Mouse (Mus musculus) heart, embryonic 11.5 days (tissue): ENCODE data around the gene Rbm19. TPM values are rescaled to one million over a fixed set of nuclear protein-coding genes. Genes with fewer than 3 reads are reported as not detected.

Source experiments
- ATAC-seq: fragments of 200-750 bp; cut with Nextera tagmentation; replicated peaks from 2 replicates; pipeline ENCODE4 v1.8.0; 2017; ENCODE audit warnings: moderate library complexity; ENCODE audit not compliant: insufficient number of reproducible peaks, low FRiP score, low TSS enrichment
- H3K27ac ChIP-seq: fragments of 300-500 bp; sonication (generic); 2 replicates; pipeline ENCODE4 v1.5.1; 2014; ENCODE audit warnings: mild to moderate bottlenecking, low read depth, low read length
- H3K27me3 ChIP-seq: fragments of 300-500 bp; sonication (generic); 2 replicates; pipeline ENCODE4 v1.6.1; 2014; ENCODE audit warnings: mild to moderate bottlenecking, low read length, mixed read lengths; ENCODE audit not compliant: control insufficient read depth, insufficient read depth
- H3K36me3 ChIP-seq: fragments of 300-500 bp; sonication (generic); 2 replicates; pipeline ENCODE4 v1.6.1; 2014; ENCODE audit warnings: mild to moderate bottlenecking, low read length, moderate library complexity, mixed read lengths; ENCODE audit not compliant: control insufficient read depth, insufficient read depth
- H3K4me1 ChIP-seq: fragments of 300-500 bp; sonication (generic); 2 replicates; pipeline ENCODE4 v1.6.1; 2014; ENCODE audit warnings: low read length; ENCODE audit not compliant: control insufficient read depth, insufficient read depth
- H3K4me2 ChIP-seq: fragments of 300-500 bp; sonication (generic); 2 replicates; pipeline ENCODE4 v1.6.1; 2014; ENCODE audit warnings: mild to moderate bottlenecking, moderate library complexity
- H3K4me3 ChIP-seq: fragments of 300-500 bp; sonication (generic); 2 replicates; pipeline ENCODE4 v1.5.1; 2014; ENCODE audit warnings: low read depth, low read length
- H3K9ac ChIP-seq: fragments of 300-500 bp; sonication (generic); 2 replicates; pipeline ENCODE4 v1.6.1; 2014; ENCODE audit warnings: mild to moderate bottlenecking, low read depth, low read length, moderate library complexity
- H3K9me3 ChIP-seq: fragments of 300-500 bp; sonication (generic); replicated peaks from 2 replicates; pipeline ENCODE4 v1.6.1; 2016; ENCODE audit warnings: low read length; ENCODE audit not compliant: control insufficient read depth
- WGBS: fragments of 180-500 bp; shearing (Covaris S2); extraction: QIAGEN DNeasy Blood & Tissue Kit; methylation state at CpG from one replicate; pipeline ENCODE4 v1.1.7; 2014; ENCODE audit not compliant: insufficient replicate concordance; 5-methylcytosine and 5-hydroxymethylcytosine counted together
- polyA plus RNA-seq: library from polyadenylated mRNA; unstranded; fragments of >200 nt; fragmentation: Nextera tagmentation; extraction: Ambion mirVana; gene quantifications from 2 replicates; pipeline ENCODE4 v1.2.1, GENCODE M21; 2014

Gene Rbm19
- polyA plus RNA-seq, 1 experiment from 2014 or later: 13.5 TPM

GRCm38 (mm10) chr5:120228613-120229409 lies 112.5 kb downstream of the Rbm19 start:
- Histone ChIP-seq H3K4me2 (no peak overlapping the region), H3K4me3 (no peak overlapping the region), H3K36me3 (no peaks in the 10 kb centered on the region), H3K27ac (no peak overlapping the region), H3K9ac (no peak overlapping the region), H3K9me3 (no peaks in the 10 kb centered on the region), H3K27me3 (peaks cover 27% of the 10 kb centered on the region), H3K4me1 (no peaks in the 10 kb centered on the region)
- no peak for ATAC-seq
- WGBS: 47% methylated on average over 20 of the region's 20 CpGs

GRCm38 (mm10) chr5:120231435-120232147 lies 115.3 kb downstream of the Rbm19 start:
- peaks cover 28% of the 10 kb centered on the region for H3K27me3 ChIP-seq

GRCm38 (mm10) chr5:120235147-120235546 lies 118.9 kb downstream of the Rbm19 start:
- peaks cover 21% of the 10 kb centered on the region for H3K27me3 ChIP-seq

More at GRCm38 (mm10) chr5:120231435-120232147, 115.3 kb downstream of the Rbm19 start:
- H3K4me1 ChIP-seq: no peaks in the 10 kb centered on the region
- ATAC-seq: no peak
- H3K9me3 ChIP-seq: no peaks in the 10 kb centered on the region
- 4% methylated on average over 24 of the region's 25 CpGs for WGBS
- peak overlapping the region; percentile 50 for H3K4me2 ChIP-seq
- no peaks in the 10 kb centered on the region for H3K36me3 ChIP-seq
- no peak overlapping the region for H3K27ac ChIP-seq
- H3K4me3 ChIP-seq: no peak overlapping the region; the same call in 1 of the 2 replicates
- H3K9ac ChIP-seq: no peak overlapping the region

GRCm38 (mm10) chr5:120235571-120235970 lies 119.3 kb downstream of the Rbm19 start:
- Histone ChIP-seq H3K27ac (no peak overlapping the region), H3K9me3 (no peaks in the 10 kb centered on the region), H3K4me3 (no peak overlapping the region), H3K4me2 (no peak overlapping the region), H3K4me1 (no peaks in the 10 kb centered on the region), H3K36me3 (no peaks in the 10 kb centered on the region), H3K9ac (no peak overlapping the region), H3K27me3 (peaks cover 18% of the 10 kb centered on the region)
- no peak for ATAC-seq
- WGBS: 68% methylated on average over 11 of the region's 11 CpGs

More at GRCm38 (mm10) chr5:120235147-120235546, 118.9 kb downstream of the Rbm19 start:
- Histone ChIP-seq H3K36me3 (no peaks in the 10 kb centered on the region), H3K27ac (no peak overlapping the region), H3K4me3 (no peak overlapping the region), H3K9ac (no peak overlapping the region), H3K4me1 (no peaks in the 10 kb centered on the region), H3K9me3 (no peaks in the 10 kb centered on the region), H3K4me2 (no peak overlapping the region)
- ATAC-seq: no peak
- WGBS: 39% methylated on average over 5 of the region's 5 CpGs

GRCm38 (mm10) chr5:120240071-120240470 lies 123.8 kb downstream of the Rbm19 start:
- H3K27ac ChIP-seq: no peak overlapping the region
- no peak overlapping the region for H3K4me3 ChIP-seq
- H3K4me1 ChIP-seq: no peaks in the 10 kb centered on the region
- no peak overlapping the region for H3K4me2 ChIP-seq
- H3K9ac ChIP-seq: no peak overlapping the region
- H3K27me3 ChIP-seq: peaks cover 33% of the 10 kb centered on the region
- no peaks in the 10 kb centered on the region for H3K9me3 ChIP-seq
- 86% methylated on average over 7 of the region's 7 CpGs for WGBS
- H3K36me3 ChIP-seq: no peaks in the 10 kb centered on the region
- no peak for ATAC-seq

GRCm38 (mm10) chr5:120245336-120245735 lies 129.1 kb downstream of the Rbm19 start:
- no peak overlapping the region for H3K4me3 ChIP-seq
- 52% methylated on average over 5 of the region's 5 CpGs for WGBS
- H3K9ac ChIP-seq: no peak overlapping the region
- no peak overlapping the region for H3K4me2 ChIP-seq
- H3K36me3 ChIP-seq: no peaks in the 10 kb centered on the region
- H3K27ac ChIP-seq: no peak overlapping the region
- no peak for ATAC-seq
- H3K27me3 ChIP-seq: peaks cover 42% of the 10 kb centered on the region
- H3K9me3 ChIP-seq: no peaks in the 10 kb centered on the region
- H3K4me1 ChIP-seq: no peaks in the 10 kb centered on the region
